Mouse (Mus musculus): ENCODE results near the gene Tbx22. TPM values are rescaled to one million over a fixed set of nuclear protein-coding genes. Genes with fewer than 3 reads are reported as not detected.

The Tbx22 gene
- not detected for total RNA-seq (2021)
- long read RNA-seq, experiment 1, result 0 reads
- long read RNA-seq, experiment 2, result 0 reads

GRCm38 (mm10) chrX:107667664-107668063, at the start of gene Tbx22:
Gene Tbx22 (plus strand): TSS chrX:107667964.
- intact Hi-C loops (cut with DNase I; ENCODE audit: low total_unique reads), result no loop called here
- DNase-seq, result no peak

- DNase-seq, result no peak
- intact Hi-C loops (cut with DNase I; ENCODE audit: low total_unique reads), result no loop called here
Measured at GRCm38 (mm10) chrX:107668677-107669076, 913 bp downstream of the Tbx22 start.

- intact Hi-C loops (cut with DNase I; ENCODE audit: low total_unique reads), result no loop called here
- peak; percentile 6 for DNase-seq
Measured at GRCm38 (mm10) chrX:107679203-107679602, 11.4 kb downstream of the Tbx22 start.

- intact Hi-C loops (cut with DNase I; ENCODE audit: low total_unique reads), result no loop called here
- DNase-seq, result no peak
Measured at GRCm38 (mm10) chrX:107708584-107708983, 40.8 kb downstream of the Tbx22 start.

GRCm38 (mm10) chrX:107723541-107723940, 55.8 kb downstream of the Tbx22 start:
- intact Hi-C loops (cut with DNase I; ENCODE audit: low total_unique reads), result no loop called here
- no peak for DNase-seq

Other genes with a start within 250 kb of the Tbx22 start
- not detected for gene Tent5d, start 124.6 kb downstream of the Tbx22 start, total RNA-seq (2021)
- 1 to 10 TPM; 3.1 to 3.9 TPM for gene 2610002M06Rik, start 148.4 kb downstream of the Tbx22 start, total RNA-seq (2021)